13 mouse cellular contexts compared by ENCODE assay signal in genomic region chr13:43271481-43271880, GRCm38 (mm10). TPM values are rescaled to one million over a fixed set of nuclear protein-coding genes. Genes with fewer than 3 reads are reported as not detected.
DNase-seq lines count a peak whose midpoint lies in the region; ATAC-seq lines count a peak whose summit lies in the region.
"Had no signal": no experiment of that assay in that cellular context is flagged by ENCODE, and none has a peak within 500 bp of the region (broad histone marks: within the 10 kb centered on the region; RNA-seq: fewer than 3 reads in every experiment).

No protein-coding gene starts in this region.

- no peak overlapping the region for H3K27ac ChIP-seq in heart, embryonic 12.5 days (ENCODE audit: poor library complexity, severe bottlenecking)
- peak overlapping the region in 1 of 2 experiments; percentile 15; a peak in 2 of 4 replicates for H3K27ac ChIP-seq in heart, embryonic 14.5 days (replicated peaks in 1 of 2; ENCODE audit: control insufficient read depth in 1 of 2, insufficient read depth in 1 of 2, low read depth in 2 of 2, low read length in 2 of 2)
- H3K27ac ChIP-seq: embryonic facial prominence, embryonic 12.5 days; limb, embryonic 13.5 days had no signal

- peak; percentile 54 to 75 for DNase-seq in heart, adult 18-20 months
- peak; percentile 77 for DNase-seq in adrenal gland, adult 2 months
- peak; percentile 79 to 86 for DNase-seq in cerebellum, adult 18-20 months
- no peak for DNase-seq in thymus, postnatal 10 days (ENCODE audit: low spot score in 2 of 2)
- DNase-seq: thymus, adult 18-20 months had no signal

- no peak for ATAC-seq in heart, embryonic 12.5 days (ENCODE audit: insufficient number of reproducible peaks, low FRiP score)
- ATAC-seq in heart, embryonic 14.5 days (ENCODE audit: insufficient number of reproducible peaks, insufficient read depth, low FRiP score, low read depth), result 0 out of 2 replicates have a peak, but pooled peaks have one; percentile 33
- no peak for ATAC-seq in CD4-positive, CD25-positive, alpha-beta regulatory T cell, adult 4 months
- ATAC-seq in monocyte, adult 5-6 weeks (replicated peaks; ENCODE audit: insufficient number of reproducible peaks, low FRiP score, low TSS enrichment, poor library complexity, severe bottlenecking), result no peak
- ATAC-seq: forebrain, embryonic 14.5 days; Patski had no signal

- H3K27me3 ChIP-seq in heart, embryonic 12.5 days (replicated peaks), result no peaks in the 10 kb centered on the region
- no peaks in the 10 kb centered on the region for H3K27me3 ChIP-seq in heart, embryonic 14.5 days (ENCODE audit: control insufficient read depth, insufficient read depth, low read length)
- H3K27me3 ChIP-seq: embryonic facial prominence, embryonic 12.5 days; limb, embryonic 13.5 days; Patski had no signal

- no peak overlapping the region for H3K9ac ChIP-seq in heart, embryonic 12.5 days
- peak overlapping the region; percentile 14; the same call in 1 of the 2 replicates for H3K9ac ChIP-seq in heart, embryonic 14.5 days (ENCODE audit: low read length)
- H3K9ac ChIP-seq: embryonic facial prominence, embryonic 12.5 days; limb, embryonic 13.5 days had no signal

- no peaks in the 10 kb centered on the region for H3K9me3 ChIP-seq in heart, embryonic 12.5 days (replicated peaks)
- no peaks in the 10 kb centered on the region for H3K9me3 ChIP-seq in heart, embryonic 14.5 days (ENCODE audit: control insufficient read depth, low read length)
- H3K9me3 ChIP-seq: embryonic facial prominence, embryonic 12.5 days; limb, embryonic 13.5 days had no signal

- no peak overlapping the region for H3K4me3 ChIP-seq in heart, embryonic 12.5 days
- H3K4me3 ChIP-seq in heart, embryonic 14.5 days (ENCODE audit: control insufficient read depth in 1 of 2, insufficient read depth in 1 of 2, low read depth in 1 of 2, low read length in 2 of 2), result no peak overlapping the region
- H3K4me3 ChIP-seq: embryonic facial prominence, embryonic 12.5 days; limb, embryonic 13.5 days had no signal

- no peak overlapping the region for H3K4me2 ChIP-seq in heart, embryonic 12.5 days
- no peak overlapping the region for H3K4me2 ChIP-seq in heart, embryonic 14.5 days (ENCODE audit: low read length)
- H3K4me2 ChIP-seq: embryonic facial prominence, embryonic 12.5 days; limb, embryonic 13.5 days had no signal

- H3K36me3 ChIP-seq in heart, embryonic 12.5 days, result no peaks in the 10 kb centered on the region
- H3K36me3 ChIP-seq in heart, embryonic 14.5 days (ENCODE audit: control insufficient read depth, insufficient read depth, low read length), result no peaks in the 10 kb centered on the region
- H3K36me3 ChIP-seq: embryonic facial prominence, embryonic 12.5 days; limb, embryonic 13.5 days had no signal

- peaks cover 35% of the 10 kb centered on the region for H3K4me1 ChIP-seq in heart, embryonic 12.5 days (replicated peaks)
- peaks cover 16 to 27% of the 10 kb centered on the region in 2 experiments for H3K4me1 ChIP-seq in heart, embryonic 14.5 days (ENCODE audit: control insufficient read depth in 2 of 2, insufficient read depth in 2 of 2, low read length in 2 of 2)
- H3K4me1 ChIP-seq: limb, embryonic 13.5 days had no signal

- 55% methylated on average over 9 of the region's 9 CpGs for WGBS in heart, embryonic 12.5 days
- WGBS in heart, embryonic 14.5 days, result 35% methylated on average over 9 of the region's 9 CpGs

RNA-seq across cellular contexts. Expression of gene Gfod1, which starts 32.5 kb away (rescaled TPM):
- total RNA-seq in heart, adult 18-20 months (2021), result 10 to 100 TPM; 32.3 to 34.3 TPM
- polyA plus RNA-seq in heart, embryonic 12.5 days (2016; fragmentation: Nextera tagmentation; extraction: Ambion mirVana), result 0.98 and 1.0 TPM in 2 replicates
- 10 to 100 TPM in 1 of 2 experiments, 1 to 10 TPM in 1; 8.4 to 10.1 TPM for total RNA-seq in adrenal gland, adult 2 months (2021)
- polyA plus RNA-seq in adrenal gland, adult 2 months (2012; rRNA removed), result 3.0 and 3.3 TPM in 2 replicates
- 1.3 TPM in 2 replicates for polyA plus RNA-seq in heart, embryonic 14.5 days (2014; fragmentation: Nextera tagmentation; extraction: Ambion mirVana)
- 1 to 10 TPM; 1.8 to 4.2 TPM for polyA plus RNA-seq in CD4-positive, CD25-positive, alpha-beta regulatory T cell, adult 4 months (2017; shearing (Covaris generic))
- 19.6 to 26.1 TPM (median 20.8 TPM) in 3 replicates for total RNA-seq in monocyte, adult 5-6 weeks (2017)

Comparison
In these comparisons a context has a peak if more than half of its experiments do, and no peak if none do; other contexts are left out.
1. DNase-seq: peak in heart, adult 18-20 months (2 of 2), adrenal gland, adult 2 months (single experiment) and cerebellum, adult 18-20 months (2 of 2); none in thymus, postnatal 10 days (0 of 2).